Mouse (Mus musculus) midbrain, embryonic 14.5 days (tissue): ENCODE data around the gene Zfp61. TPM values are rescaled to one million over a fixed set of nuclear protein-coding genes. Genes with fewer than 3 reads are reported as not detected.

Experiments used
- ATAC-seq: fragments of 200-750 bp; cut with Nextera tagmentation; 2 replicates; pipeline ENCODE4 v1.8.0; 2017; ENCODE audit warnings: moderate number of reproducible peaks, moderate library complexity; ENCODE audit not compliant: low FRiP score, low TSS enrichment
- DNase-seq: peaks from one replicate; pipeline ENCODE4 v3.0.0-alpha.2; 2015
- H3K27ac ChIP-seq: fragments of 300-500 bp; sonication (generic); replicated peaks from 2 replicates; pipeline ENCODE4 v1.5.1; 2014; ENCODE audit warnings: mild to moderate bottlenecking, low read depth, low read length, moderate library complexity
- H3K27me3 ChIP-seq: fragments of 300-500 bp; sonication (generic); 2 replicates; pipeline ENCODE4 v1.6.1; 2014; ENCODE audit warnings: low read length, control low read depth, mixed read lengths; ENCODE audit not compliant: control insufficient read depth, insufficient read depth
- H3K36me3 ChIP-seq: fragments of 300-500 bp; sonication (generic); 2 replicates; pipeline ENCODE4 v1.6.1; 2014; ENCODE audit warnings: low read length, control low read depth; ENCODE audit not compliant: control insufficient read depth, insufficient read depth
- H3K4me1 ChIP-seq: fragments of 300-500 bp; sonication (generic); 2 replicates; pipeline ENCODE4 v1.6.1; 2014; ENCODE audit warnings: mild to moderate bottlenecking, antibody characterized with exemption, low read length, control low read depth; ENCODE audit not compliant: control insufficient read depth, insufficient read depth
- H3K4me2 ChIP-seq: fragments of 300-500 bp; sonication (generic); 2 replicates; pipeline ENCODE4 v1.6.1; 2014; ENCODE audit warnings: mild to moderate bottlenecking, low read length, moderate library complexity
- H3K4me3 ChIP-seq: fragments of 300-500 bp; sonication (generic); replicated peaks from 2 replicates; pipeline ENCODE4 v1.5.1; 2014; ENCODE audit warnings: low read depth, low read length
- H3K9ac ChIP-seq: fragments of 300-500 bp; sonication (generic); replicated peaks from 2 replicates; pipeline ENCODE4 v1.6.1; 2014; ENCODE audit warnings: mild to moderate bottlenecking, low read length, moderate library complexity
- H3K9me3 ChIP-seq: fragments of 300-500 bp; sonication (generic); 2 replicates; pipeline ENCODE4 v1.6.1; 2016; ENCODE audit warnings: low read length, control low read depth, mixed read lengths; ENCODE audit not compliant: control insufficient read depth
- WGBS: fragments of 180-500 bp; shearing (Covaris S2); extraction: QIAGEN DNeasy Blood & Tissue Kit; methylation state at CpG from one replicate; pipeline ENCODE4 v1.1.7; 2014; 5-methylcytosine and 5-hydroxymethylcytosine counted together
- polyA plus RNA-seq: library from polyadenylated mRNA; unstranded; fragments of >200 nt; fragmentation: Nextera tagmentation; extraction: Ambion mirVana; gene quantifications from 2 replicates; pipeline ENCODE4 v1.2.1, GENCODE M21; 2014

Zfp61 gene
- polyA plus RNA-seq, 1 experiment from 2014 or later, result 34.3 TPM

- Histone ChIP-seq H3K4me2 (peak overlapping the region; percentile 83), H3K27ac (peak overlapping the region; percentile 91), H3K27me3 (no peaks in the 10 kb centered on the region), H3K9ac (peak overlapping the region; percentile 82), H3K4me3 (peak overlapping the region; percentile 75), H3K36me3 (peaks cover 55% of the 10 kb centered on the region), H3K4me1 (peaks cover 12% of the 10 kb centered on the region), H3K9me3 (no peaks in the 10 kb centered on the region)
- under 1% methylated on average over 46 of the region's 47 CpGs for WGBS
- DNase-seq (peak; percentile 95), ATAC-seq (peak; percentile 89)
Measured at GRCm38 (mm10) chr7:24298973-24299708, 1.9 kb downstream of the Zfp61 start.

- Histone ChIP-seq H3K4me3 (peak overlapping the region; percentile 75), H3K9me3 (no peaks in the 10 kb centered on the region), H3K27ac (peak overlapping the region; percentile 91), H3K9ac (peak overlapping the region; percentile 82), H3K4me2 (peak overlapping the region; percentile 83), H3K27me3 (no peaks in the 10 kb centered on the region), H3K4me1 (peaks cover 12% of the 10 kb centered on the region), H3K36me3 (peaks cover 59% of the 10 kb centered on the region)
- ATAC-seq (peak; percentile 53), DNase-seq (peak; percentile 54)
- WGBS, result under 1% methylated on average over 12 of the region's 12 CpGs
Measured at GRCm38 (mm10) chr7:24298635-24298972, 2.4 kb downstream of the Zfp61 start.

GRCm38 (mm10) chr7:24297361-24298095 is 3.5 kb downstream of the Zfp61 start:
- no peak overlapping the region for H3K27ac ChIP-seq
- H3K9me3 ChIP-seq, result no peaks in the 10 kb centered on the region
- H3K4me3 ChIP-seq, result peak overlapping the region; percentile 75
- ATAC-seq, result no peak
- H3K9ac ChIP-seq, result peak overlapping the region; percentile 82; the same call in 1 of the 2 replicates
- H3K36me3 ChIP-seq, result peaks cover 57% of the 10 kb centered on the region
- H3K4me2 ChIP-seq, result peak overlapping the region; percentile 83
- DNase-seq, result no peak
- WGBS, result 90% methylated on average over 15 of the region's 15 CpGs
- H3K27me3 ChIP-seq, result no peaks in the 10 kb centered on the region
- H3K4me1 ChIP-seq, result peaks cover 12% of the 10 kb centered on the region

GRCm38 (mm10) chr7:24296386-24296785 is 4.6 kb downstream of the Zfp61 start:
- Histone ChIP-seq H3K4me3 (no peak overlapping the region), H3K27ac (no peak overlapping the region), H3K9ac (no peak overlapping the region), H3K36me3 (peaks cover 60% of the 10 kb centered on the region), H3K9me3 (no peaks in the 10 kb centered on the region), H3K4me2 (no peak overlapping the region), H3K4me1 (peaks cover 12% of the 10 kb centered on the region), H3K27me3 (no peaks in the 10 kb centered on the region)
- ATAC-seq, result no peak
- WGBS, result 96% methylated on average over 7 of the region's 7 CpGs
- no peak for DNase-seq

- H3K4me1 ChIP-seq, result peaks cover 10% of the 10 kb centered on the region
- H3K9me3 ChIP-seq, result no peaks in the 10 kb centered on the region
- no peak overlapping the region for H3K4me3 ChIP-seq
- no peak overlapping the region for H3K27ac ChIP-seq
- ATAC-seq, result no peak
- H3K27me3 ChIP-seq, result no peaks in the 10 kb centered on the region
- H3K9ac ChIP-seq, result no peak overlapping the region
- H3K4me2 ChIP-seq, result no peak overlapping the region
- WGBS, result 98% methylated on average over 7 of the region's 7 CpGs
- DNase-seq, result no peak
- H3K36me3 ChIP-seq, result peaks cover 70% of the 10 kb centered on the region
Measured at GRCm38 (mm10) chr7:24295376-24295775, 5.7 kb downstream of the Zfp61 start.

GRCm38 (mm10) chr7:24294763-24295162 is 6.3 kb downstream of the Zfp61 start:
- Histone ChIP-seq H3K4me1 (peaks cover 7% of the 10 kb centered on the region; the same call in 1 of the 2 replicates), H3K9me3 (no peaks in the 10 kb centered on the region), H3K27ac (no peak overlapping the region), H3K4me2 (no peak overlapping the region), H3K27me3 (no peaks in the 10 kb centered on the region), H3K4me3 (no peak overlapping the region), H3K36me3 (peaks cover 76% of the 10 kb centered on the region), H3K9ac (no peak overlapping the region)
- no peak for ATAC-seq
- DNase-seq, result no peak
- 96% methylated on average over 4 of the region's 4 CpGs for WGBS

GRCm38 (mm10) chr7:24293061-24293851 is 7.8 kb downstream of the Zfp61 start:
- Histone ChIP-seq H3K9me3 (no peaks in the 10 kb centered on the region), H3K27ac (no peak overlapping the region), H3K4me3 (no peak overlapping the region), H3K4me1 (peaks cover 5% of the 10 kb centered on the region; the same call in 1 of the 2 replicates), H3K9ac (no peak overlapping the region), H3K36me3 (peaks cover 89% of the 10 kb centered on the region), H3K4me2 (no peak overlapping the region), H3K27me3 (no peaks in the 10 kb centered on the region)
- no peak for DNase-seq
- WGBS, result 94% methylated on average over 12 of the region's 12 CpGs
- no peak for ATAC-seq

- WGBS, result 93% methylated on average over 27 of the region's 27 CpGs
Measured at GRCm38 (mm10) chr7:24291387-24292090, 9.5 kb downstream of the Zfp61 start.

More at GRCm38 (mm10) chr7:24291387-24292090, 9.5 kb downstream of the Zfp61 start:
- ATAC-seq (no peak), DNase-seq (no peak)
- Histone ChIP-seq H3K9ac (no peak overlapping the region), H3K36me3 (peaks cover 91% of the 10 kb centered on the region), H3K27me3 (no peaks in the 10 kb centered on the region), H3K27ac (no peak overlapping the region), H3K4me2 (no peak overlapping the region), H3K9me3 (no peaks in the 10 kb centered on the region), H3K4me1 (no peaks in the 10 kb centered on the region), H3K4me3 (no peak overlapping the region)
